Mouse (Mus musculus) cerebellum, postnatal 36 days (tissue): Measurements from ENCODE around the gene Rps19bp1.

Source experiments
- DNase-seq, 2 experiments: peaks; one replicate each; pipeline ENCODE4 v3.0.0; 2021 to 2022; ENCODE audit warnings: mixed read lengths in 2 of 2

Rps19bp1 gene

DNA sequence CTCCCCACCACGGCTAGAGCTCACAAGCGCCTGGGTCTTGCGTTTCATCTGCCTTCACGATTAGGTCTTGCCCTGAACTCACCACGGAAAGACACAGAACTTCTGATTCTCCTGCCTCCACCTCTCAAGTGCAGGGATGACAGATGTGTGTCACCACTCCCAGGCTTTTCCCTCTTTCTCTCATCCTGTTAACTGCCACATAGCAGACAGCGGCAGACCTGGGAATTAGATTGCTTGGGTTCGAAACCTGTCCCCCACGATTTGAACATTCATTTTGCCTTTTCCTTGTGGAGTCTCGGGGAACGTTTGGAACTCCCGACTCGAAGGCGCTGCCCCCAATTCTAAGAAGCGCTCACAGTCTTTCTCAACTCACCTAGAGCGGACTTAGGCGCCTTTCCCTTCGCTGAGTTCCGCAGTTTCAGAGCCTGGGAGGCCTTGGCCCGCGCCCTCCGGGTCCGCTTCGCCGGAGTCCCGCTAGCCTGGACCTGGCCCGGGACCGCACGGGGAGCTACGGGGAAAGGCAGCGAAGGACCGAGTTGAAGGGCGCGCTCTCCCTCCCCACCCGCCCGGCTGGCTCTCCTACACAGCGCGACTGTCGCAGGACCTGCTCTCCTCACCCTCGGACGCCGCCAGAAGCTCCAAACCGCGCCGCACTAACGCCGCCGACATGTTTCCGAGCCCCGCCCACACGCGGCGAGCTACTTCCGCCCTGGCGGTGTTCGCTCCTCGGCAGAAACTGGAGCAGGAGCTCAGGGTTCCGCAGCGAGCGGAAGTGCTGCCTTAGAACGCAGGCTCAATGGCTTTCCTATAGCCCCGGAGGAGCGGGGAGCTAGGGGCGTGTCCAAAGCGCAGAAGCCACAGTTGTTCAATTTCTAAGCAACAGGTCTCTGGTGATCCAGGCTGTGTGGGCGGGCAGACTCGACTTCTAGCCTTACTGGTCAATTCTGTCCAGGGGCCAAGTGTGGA, at the start of gene Rps19bp1:
Gene Rps19bp1 (minus strand): TSS at position 706 of the 966 bp plus-strand sequence.
- peak; percentile 84 to 86 for DNase-seq

DNA sequence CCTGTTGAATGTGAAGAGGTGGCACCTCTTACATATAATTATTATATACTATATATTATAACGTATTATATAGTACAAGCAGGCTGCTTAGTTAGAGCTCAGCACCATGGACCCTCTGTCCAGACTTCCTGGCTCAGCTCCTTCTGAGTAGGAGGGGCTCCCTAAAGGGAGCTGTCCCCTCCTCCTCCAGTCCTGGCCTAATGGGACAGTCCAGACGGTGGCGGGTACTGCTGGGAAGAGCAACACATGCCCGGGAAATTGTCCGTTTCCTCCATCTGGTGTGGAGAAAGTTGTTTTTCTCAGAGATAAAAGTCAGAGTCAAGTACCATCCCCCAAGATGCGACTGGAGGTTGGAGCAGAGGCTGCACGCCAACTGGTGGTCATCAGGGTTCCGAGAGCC, 42.0 kb upstream of the Rps19bp1 start:
- DNase-seq, result peak in 1 of 2 experiments; percentile 45

DNA sequence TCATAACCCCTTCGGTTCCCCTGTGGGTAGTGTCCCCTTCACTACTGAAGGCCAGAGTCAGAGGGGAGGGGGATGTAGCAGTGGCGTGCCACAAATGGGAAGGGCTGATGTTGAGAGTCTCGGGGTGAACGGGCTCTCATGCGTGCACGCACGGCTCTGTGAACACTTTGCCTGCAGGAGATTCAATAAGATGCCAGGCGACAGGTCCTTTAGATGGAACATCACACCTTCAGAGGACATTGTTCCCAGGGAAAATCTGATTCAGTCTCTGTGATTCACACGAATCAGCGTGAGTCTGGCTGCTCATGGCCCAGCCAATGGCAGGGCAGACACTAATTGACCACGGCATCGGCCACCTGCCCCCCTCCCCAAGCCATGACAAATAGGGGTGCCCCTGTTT, 40.1 kb upstream of the Rps19bp1 start:
- no peak for DNase-seq

DNA sequence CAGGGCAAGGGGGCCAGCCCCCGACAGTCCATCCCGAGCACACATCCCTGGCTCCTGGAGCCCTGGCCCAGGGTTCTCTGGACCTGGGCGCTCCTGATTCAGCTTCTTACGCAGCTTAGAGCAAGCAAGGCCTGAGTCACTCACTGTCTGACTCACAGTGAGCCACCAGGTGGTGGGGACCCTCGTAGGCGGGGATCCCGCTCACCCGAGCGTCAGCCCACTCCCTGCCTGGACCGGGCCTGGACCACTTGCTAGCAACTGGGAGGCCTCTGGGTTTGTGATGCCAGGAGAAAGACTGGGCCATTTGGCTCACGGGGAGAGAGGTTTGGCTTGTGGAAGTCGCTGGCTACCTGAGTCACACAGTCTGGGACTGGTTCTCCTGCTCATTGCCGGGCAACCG, 39.7 kb upstream of the Rps19bp1 start:
- DNase-seq, result peak in 1 of 2 experiments; percentile 34

DNA sequence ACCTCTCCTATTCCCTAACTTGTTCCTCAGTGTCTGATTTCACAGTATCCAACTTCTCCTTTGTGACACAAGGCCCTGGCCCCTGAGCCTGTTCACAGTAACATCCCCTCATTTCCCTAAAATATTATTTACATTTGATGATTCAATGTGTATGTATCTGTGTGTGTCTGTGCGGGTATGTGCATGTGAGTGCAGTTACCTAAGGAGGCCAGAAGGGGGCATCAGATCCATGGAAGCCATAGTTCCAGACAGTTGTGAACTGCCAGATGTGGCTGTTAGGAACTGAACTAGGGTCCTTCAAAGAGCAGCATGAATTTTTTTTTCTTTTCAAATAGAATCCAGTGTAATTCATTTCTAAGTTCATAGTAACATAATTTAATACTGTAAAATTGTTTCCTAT, 33.0 kb upstream of the Rps19bp1 start:
- no peak for DNase-seq

DNA sequence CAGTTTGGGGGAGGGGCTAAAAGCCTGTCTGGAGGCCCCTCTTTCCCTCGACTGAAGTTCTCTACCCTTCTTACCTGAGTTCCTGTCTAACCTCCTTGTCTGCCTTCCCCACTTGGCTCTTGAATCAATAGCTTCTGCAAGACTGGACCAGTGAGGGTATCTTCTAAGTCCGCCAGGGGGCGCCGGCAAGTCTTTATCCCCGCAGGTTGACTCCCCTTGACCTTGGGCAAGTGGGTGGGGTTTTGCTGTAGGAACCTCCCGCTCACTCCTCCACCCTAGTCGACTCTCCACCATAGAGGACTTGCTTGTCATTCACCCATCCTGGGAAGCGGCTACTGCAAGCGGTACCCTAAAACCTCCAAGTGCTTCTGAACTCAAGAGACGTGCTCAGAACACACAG, 25.3 kb upstream of the Rps19bp1 start:
- peak; percentile 82 to 83 for DNase-seq

DNA sequence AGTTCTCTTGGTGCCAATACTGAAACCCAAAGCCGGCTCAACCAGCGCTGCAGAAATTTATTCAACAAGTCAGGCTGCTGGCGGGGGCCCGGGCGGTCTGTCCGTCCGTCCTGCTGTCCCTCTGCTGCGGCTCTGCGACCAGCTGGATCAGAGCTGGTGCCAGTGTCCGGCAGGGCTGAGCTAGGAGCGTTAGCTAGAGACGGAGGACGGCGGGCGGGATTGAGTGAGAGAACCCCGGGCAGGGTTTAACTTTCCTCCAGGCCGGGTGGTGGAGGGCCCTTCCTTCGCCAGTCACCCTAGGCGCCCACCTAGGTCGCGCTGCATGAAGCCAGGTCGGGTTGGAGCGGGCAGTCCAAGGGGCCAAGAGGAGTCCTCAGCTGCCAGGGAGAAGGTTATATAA, 23.9 kb upstream of the Rps19bp1 start:
- peak; percentile 66 to 67 for DNase-seq

DNA sequence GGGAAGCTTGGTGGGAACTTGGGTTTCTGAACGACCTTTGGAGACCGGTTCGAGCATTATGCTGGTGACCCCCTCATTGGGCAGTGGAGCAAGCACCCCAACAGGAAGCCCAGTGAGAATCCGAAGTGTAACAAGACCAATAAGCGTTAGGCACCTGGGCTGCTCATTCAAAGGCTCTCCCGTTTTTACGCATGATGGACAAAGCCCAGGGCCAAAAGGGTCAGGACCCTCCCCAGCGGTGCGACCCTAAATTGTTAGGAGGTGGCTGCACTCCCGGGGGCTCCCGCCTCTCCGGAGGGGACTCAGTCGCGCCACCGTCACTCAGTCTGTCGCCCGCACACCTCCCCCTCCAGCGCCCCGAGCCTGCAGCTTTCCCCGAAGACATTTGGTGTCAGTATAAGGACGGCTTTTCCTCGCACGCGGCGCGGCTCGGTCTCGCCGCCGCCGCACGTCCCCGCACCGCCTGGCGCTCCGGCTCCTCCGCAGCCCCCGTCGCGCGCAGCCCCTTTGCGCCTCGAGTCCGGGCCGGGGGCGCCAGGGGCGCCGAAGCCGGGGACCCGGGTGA, 22.8 kb upstream of the Rps19bp1 start, which contains the start of gene Cacna1i:
Gene Cacna1i (plus strand): TSS at position 388 of the 565 bp plus-strand sequence.
- DNase-seq, result peak; percentile 73 to 80

DNA sequence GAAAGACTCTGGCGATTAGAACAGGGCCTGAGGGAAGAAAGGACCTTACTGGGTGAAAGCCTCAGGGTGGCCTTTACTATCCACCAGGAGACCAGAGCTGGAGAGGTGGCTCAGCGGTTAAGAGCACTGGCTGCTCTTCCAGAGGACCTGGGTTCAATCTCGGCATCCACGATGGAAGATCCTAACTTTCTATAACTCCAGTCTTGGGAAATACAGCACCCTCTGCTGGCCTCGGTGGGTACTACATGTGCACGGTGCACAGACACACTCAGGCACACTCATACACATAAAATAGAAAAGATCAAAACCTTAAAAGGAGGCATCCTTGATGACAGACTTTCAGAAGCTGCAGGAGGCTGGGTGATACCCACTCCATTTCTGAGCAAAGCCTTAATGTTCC, 16.5 kb upstream of the Rps19bp1 start:
- peak; percentile 50 to 60 for DNase-seq

DNA sequence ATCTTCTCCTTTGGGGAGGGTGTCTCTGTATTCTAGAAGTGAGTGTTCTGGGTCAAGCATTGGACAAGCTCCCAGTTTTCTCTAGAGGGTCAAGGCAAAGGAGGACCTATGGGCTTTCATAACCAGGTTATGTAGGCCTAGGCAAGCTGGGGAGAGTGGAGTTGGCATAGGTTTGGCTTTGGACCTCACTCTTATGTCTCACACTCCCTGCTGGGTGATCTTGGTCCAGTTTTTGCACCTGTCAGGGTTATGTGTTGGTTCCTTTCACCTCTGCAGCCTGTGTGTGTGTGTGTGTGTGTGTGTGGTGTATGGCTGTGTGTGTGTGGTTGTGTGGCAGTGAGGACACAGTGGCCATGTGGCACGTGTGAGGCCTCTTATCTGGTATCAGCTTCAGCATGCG, 14.9 kb upstream of the Rps19bp1 start:
- no peak for DNase-seq

DNA sequence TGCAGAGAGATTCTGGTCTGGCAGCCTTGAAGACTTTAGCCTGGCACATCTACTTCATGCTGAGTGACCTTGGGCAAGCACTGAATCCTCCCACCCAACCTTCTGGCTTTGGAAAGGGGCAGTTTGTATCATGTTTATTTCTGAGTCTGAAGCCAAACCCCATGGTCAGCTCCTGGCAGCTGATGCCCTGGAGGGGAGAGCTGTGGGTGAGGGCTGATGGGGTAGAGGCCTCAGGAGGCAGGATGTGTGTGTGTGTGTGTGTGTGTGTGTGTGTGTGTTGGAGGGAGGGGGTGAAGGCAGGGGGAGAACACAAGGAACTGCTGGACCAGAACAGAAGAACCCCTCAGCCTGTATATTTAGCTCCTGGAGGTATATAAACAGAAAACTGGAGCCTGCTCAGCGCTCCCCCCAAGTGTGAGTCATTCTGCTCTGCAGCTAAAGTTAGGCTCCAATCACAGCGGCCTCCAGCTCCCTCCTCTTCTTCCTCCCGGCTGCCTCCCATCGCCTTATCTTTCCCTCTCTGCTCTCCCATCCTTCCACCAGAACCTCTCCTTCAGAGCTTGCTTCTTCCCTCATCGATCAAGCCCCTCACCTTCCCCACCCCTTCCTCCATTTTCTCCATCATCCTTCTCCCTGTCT, 14.1 kb upstream of the Rps19bp1 start:
- peak; percentile 64 to 67 for DNase-seq

DNA sequence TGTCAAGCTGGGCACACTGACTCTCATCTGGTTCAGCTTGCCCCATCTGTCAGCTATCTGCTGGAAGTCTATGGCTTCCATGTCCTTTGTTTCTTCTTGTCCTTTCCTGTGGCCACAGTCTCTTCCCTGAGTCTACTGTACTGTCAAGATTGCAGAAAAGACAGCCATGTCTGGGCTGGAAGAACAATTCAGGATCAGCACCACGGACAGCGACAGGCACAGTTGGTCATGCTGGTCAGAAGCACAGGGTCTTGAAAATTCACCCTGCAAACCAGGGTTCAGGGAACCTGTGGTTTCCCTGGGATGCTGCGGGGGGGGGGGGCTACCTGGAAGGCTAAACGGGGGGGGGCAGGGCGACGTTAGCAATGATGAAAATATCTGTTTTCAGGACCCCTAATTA, 13.5 kb upstream of the Rps19bp1 start:
- DNase-seq, result no peak

DNA sequence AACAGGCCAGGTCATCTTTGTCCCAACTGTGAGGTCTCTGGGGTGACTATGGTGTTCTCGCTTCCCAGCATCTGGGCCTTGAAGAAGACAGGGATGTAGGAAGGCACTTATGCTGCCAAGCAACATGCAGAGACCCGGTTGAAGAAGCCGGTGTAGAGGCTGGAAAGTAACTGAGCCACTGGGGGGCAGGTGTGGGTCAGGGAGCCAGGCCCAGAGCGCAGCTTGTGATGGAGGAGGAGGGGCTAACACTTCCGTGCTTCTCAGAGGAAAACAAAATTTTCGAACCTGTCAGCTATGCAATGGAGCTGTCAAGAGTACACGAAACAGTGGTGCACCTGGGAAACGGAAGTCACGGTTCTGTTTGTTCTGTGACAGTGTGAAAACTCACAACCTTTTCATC, 13.0 kb upstream of the Rps19bp1 start:
- DNase-seq, result peak; percentile 50 to 65

DNA sequence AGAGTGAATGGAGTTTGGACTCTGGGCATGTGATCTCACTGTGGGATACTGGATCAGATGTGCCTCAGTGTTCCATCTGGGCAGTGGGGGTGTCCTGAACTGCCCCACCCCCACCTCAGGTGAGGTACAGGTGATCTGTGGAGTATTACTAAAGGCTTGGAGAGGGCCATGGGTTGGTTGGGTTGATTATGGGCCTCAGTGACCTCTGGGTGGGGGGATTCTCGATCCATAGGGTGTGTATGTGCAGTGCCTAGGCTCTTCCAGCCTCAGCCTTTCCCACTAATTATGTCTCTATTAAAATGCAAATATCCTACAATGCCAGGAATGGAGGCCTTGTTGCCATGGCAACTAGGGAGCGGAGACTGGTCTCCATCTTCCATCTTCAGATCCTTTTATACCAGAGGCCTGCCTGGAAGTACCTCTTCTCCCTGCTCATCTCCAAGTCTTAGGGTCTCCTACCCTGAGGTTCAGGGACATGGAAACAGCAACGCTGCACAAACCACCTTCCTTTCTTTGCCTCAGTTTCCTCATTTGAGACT, 7.8 kb upstream of the Rps19bp1 start:
- no peak for DNase-seq

DNA sequence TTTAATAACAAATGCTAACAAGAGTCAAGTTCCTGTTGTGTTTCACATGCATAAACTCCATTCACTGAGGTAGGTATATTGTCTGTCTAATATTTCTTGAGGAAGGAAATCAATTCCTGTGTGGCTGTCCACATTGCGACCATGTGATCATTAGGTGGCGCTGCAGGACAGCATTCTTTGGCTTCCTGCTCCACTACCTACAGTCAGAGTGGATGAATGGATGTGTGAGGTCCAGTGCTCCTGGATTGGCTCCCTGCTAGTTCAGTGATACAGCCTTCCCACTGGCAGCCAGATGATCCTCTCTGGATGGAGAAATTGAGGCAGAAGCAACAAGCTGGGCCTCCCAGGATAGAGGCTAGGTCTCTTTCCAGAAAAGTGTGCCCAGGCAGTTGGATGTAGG, 2.2 kb upstream of the Rps19bp1 start:
- DNase-seq, result peak; percentile 86 to 94

DNA sequence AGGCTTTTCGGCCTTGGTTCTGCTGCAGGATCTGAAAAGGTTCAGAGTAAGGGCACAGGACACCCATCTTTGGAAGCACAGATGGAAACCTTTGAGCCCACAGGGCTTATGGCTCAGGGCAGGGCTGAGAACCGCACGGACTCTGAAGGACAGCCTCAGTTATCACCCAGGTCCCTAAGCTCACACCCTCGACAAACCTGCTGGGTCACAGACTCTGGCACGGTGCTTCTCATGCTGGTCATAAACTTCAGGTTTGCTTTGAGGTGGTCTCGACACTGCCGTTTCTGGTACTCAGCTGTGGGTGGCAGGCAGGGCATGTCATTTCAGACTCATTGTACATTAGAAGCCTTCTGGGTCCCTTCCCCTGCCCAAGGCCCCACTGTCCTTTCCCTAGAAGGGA, 3.0 kb downstream of the Rps19bp1 start:
- no peak for DNase-seq

DNA sequence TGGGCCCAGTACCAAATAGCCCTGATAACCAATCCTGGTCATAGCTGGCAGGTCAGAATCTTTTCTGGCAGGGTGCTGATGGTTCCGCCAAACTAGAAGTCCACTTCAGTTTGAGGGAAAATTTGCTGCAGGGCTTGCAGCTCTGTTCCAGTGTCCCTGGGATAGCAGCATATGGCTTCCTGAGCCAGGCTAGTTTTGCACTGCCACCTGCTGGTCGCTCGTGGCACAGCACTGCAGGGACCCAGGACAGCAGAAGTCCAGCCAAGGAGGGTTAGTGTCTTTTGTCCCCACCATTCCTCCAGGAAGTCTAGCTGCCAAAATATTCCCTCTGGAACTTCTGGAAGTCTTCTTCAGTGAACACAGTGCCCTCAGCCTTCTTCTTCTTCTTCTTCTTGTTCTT, 3.4 kb downstream of the Rps19bp1 start:
- peak; percentile 90 to 93 for DNase-seq

DNA sequence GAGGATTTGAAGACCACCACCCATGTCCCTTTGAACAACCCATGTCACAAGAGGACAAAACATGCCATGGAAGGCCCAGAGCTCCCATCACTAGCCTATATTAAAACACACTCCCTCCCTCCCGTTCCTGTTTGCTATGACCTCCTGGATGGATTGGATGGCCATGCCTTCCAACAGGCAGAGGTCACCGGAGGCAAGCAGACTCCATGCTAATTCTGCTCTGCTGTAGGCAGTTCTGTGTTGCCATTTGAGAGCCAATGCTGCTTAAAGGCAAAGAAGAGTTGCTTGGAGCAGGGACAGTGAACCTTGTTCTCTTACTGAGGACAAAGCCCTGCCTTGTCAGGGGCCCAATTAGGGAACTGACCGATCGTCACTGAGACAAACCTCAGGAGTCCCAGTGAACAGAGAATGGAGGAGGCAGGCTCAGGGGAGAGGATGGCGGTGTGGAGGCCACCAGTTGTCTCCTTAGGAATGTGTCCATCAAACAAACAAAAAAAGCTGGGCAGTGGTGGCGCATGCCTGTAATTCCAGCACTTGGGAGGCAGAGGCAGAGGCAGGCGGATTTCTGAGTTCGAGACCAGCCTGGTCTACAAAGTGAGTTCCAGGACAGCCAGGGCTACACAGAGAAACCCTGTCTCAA, 4.6 kb downstream of the Rps19bp1 start:
- no peak for DNase-seq

DNA sequence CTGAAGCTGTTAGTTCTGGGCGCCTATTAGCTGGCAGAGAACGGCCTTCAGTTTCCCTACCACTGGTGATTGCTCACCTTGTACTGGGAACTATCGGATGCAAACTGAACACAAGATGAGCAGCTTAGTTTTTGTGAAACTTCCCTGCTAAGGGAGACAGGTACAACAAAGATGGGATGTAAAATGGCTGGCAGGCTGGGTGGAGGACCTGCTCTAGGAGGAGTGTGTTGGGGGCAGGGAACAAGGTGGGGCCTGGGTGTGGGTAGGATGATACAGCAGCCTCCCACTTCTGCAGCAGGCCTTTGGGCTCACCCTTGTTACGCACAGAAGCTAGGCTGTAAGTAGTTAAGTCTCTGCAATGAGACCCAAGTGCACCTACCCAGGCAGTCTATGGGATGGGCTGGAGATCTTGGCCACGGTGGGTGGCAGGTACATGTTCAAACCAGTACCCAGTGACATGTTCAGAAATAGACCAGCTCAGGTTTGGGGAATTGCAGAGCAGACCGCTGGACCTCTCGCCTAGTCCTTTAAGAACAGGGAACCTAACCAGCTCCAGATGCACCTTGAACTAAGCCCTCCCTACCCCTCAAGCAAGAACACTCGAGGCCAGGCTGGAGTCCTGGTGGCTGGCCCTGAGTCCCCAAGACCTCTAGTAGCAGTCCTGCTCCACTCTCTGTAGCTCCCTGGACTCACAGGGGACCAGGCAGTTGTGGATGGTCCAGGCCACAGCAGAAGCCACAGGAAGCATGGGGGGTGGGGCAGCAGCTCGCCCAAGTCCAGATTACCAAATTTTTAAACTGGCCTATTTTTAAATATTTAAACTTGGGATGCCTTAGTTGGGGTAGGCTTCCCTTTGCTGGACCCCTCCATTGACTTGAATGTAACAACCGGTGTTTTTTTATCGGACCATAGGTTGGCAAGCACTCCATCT, 5.6 kb downstream of the Rps19bp1 start:
- no peak for DNase-seq

DNA sequence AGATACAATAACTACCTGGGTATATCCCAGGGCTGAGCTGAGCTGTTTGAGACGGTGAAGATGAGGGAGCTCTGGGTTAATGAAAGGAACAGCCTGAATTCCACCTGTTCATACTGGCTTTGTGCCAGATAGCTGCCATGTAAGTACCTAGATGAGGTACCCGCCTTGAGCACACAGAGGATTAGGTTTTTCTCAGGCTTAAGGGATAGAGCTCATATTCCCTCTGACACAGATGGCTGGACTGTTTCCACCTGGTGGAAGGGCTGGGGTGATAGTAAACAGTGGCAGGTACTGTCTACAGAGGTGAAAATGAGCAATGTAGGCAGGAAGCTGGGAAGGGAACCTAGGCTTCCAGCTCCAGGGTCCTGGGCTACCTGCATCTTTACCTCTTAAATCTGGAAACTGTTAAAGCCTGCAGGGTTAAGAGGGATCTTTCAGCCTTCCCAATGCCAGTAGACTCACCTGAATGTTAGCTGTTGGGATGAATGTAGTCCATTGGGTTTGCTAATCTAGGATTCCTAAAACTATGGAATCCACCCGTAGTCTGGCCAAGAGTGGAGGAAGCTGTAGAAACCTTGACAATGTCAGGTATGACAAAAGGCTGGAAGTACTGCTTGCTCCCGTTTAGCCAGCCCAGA, 6.4 kb downstream of the Rps19bp1 start:
- DNase-seq, result peak; percentile 36 to 52
